Mouse (Mus musculus): ENCODE results near the gene Ankrd44.

DNA sequence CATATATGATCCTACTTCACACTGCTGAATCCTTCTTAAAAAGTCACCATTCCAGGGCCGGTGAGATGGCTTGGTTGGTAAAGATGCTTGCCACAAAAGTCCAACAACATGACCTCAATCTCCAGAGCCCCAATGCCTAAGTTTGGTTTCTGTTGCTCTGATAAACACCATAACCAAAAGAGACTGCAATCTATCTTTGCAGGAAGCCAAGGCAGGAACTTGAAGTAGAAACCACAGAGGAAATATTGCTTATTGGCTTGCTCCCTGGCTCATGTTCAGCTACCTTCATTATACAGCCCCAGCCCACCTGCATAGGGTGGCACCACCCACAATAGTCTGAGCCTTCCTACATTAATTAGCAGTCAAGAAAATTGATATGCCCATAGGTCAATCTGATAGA, 54.9 kb downstream of the Ankrd44 start:
- TF ChIP-seq POLR2A (IDR thresholded peaks at IDR 0.05; ENCODE audit: insufficient read depth, low read length) (no peak), EP300 (IDR thresholded peaks at IDR 0.05; ENCODE audit: insufficient read depth, low read depth, low read length) (no peak), CTCF (IDR thresholded peaks at IDR 0.05; ENCODE audit: low read depth, low read length) (no peak)

All from ES-Bruce4 (cell line).